Mouse (Mus musculus): ENCODE results near the gene Mocs3. TPM values are rescaled to one million over a fixed set of nuclear protein-coding genes. Genes with fewer than 3 reads are reported as not detected.

The Mocs3 gene
- total and polyA plus RNA-seq, 2 experiments from 2014 or later: 7.4 to 19.3 TPM

DNA sequence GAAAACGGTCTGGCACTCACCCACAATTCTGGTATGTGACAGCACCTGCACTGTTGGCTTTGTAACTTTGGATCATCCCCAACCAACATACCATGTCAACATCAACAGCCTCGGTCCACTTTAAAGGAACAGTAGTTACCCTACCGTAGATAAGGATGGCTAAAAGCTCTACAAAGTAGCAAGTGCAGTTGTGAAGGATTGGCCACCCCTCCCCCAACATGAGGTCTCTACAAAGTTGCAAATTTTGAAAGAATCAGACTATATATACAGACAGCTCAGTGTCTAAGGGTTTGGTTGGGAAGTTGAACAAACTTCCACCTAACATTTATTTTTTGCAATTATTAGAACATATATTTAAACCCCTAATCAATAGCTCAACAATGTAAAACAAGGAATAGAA lies 22.5 kb upstream of the Mocs3 start:
- Histone ChIP-seq H3K4me1 (ENCODE audit: insufficient read depth, low read length) (peaks cover 14% of the 10 kb centered on the region), H3K9me3 (ENCODE audit: low read length) (no peaks in the 10 kb centered on the region), H3K27ac (ENCODE audit: low read depth, low read length) (peak overlapping the region; percentile 96), H3K36me3 (ENCODE audit: insufficient read depth, low read length) (peaks cover 23% of the 10 kb centered on the region), H3K27me3 (ENCODE audit: insufficient read depth, low read length) (no peaks in the 10 kb centered on the region), H3K4me3 (ENCODE audit: low read depth, low read length) (peak overlapping the region; percentile 76; the same call in 1 of the 2 replicates), H3K9ac (replicated peaks; ENCODE audit: low read length, poor library complexity, severe bottlenecking) (no peak overlapping the region), H3K4me2 (ENCODE audit: low read depth, low read length, poor library complexity, severe bottlenecking) (peak overlapping the region; percentile 62; the same call in 1 of the 2 replicates)
- no peak for TF ChIP-seq CTCF (IDR thresholded peaks at IDR 0.05)
- ATAC-seq (ENCODE audit: low FRiP score): no peak
- WGBS: 93% methylated on average over 3 of the region's 3 CpGs
- DNase-seq (ENCODE audit: low spot score): no peak

- H3K9ac ChIP-seq (replicated peaks; ENCODE audit: low read length, poor library complexity, severe bottlenecking): no peak overlapping the region
- no peaks in the 10 kb centered on the region for H3K27me3 ChIP-seq (ENCODE audit: insufficient read depth, low read length)
- H3K27ac ChIP-seq (ENCODE audit: low read depth, low read length): no peak overlapping the region
- no peaks in the 10 kb centered on the region for H3K9me3 ChIP-seq (ENCODE audit: low read length)
- no peaks in the 10 kb centered on the region for H3K4me1 ChIP-seq (ENCODE audit: insufficient read depth, low read length)
- no peak for ATAC-seq (ENCODE audit: low FRiP score)
- WGBS: 45% methylated on average over 5 of the region's 5 CpGs
- H3K4me2 ChIP-seq (ENCODE audit: low read depth, low read length, poor library complexity, severe bottlenecking): no peak overlapping the region
- DNase-seq (ENCODE audit: low spot score): no peak
- peaks cover 34% of the 10 kb centered on the region for H3K36me3 ChIP-seq (ENCODE audit: insufficient read depth, low read length)
- H3K4me3 ChIP-seq (ENCODE audit: low read depth, low read length): no peak overlapping the region
- peak; percentile 40 for TF ChIP-seq CTCF (IDR thresholded peaks at IDR 0.05)
Observed at GRCm38 (mm10) chr2:168213788-168214397, 16.5 kb upstream of the Mocs3 start.

GRCm38 (mm10) chr2:168223326-168223725 lies 7.1 kb upstream of the Mocs3 start:
- no peaks in the 10 kb centered on the region for H3K4me1 ChIP-seq (ENCODE audit: insufficient read depth, low read length)
- no peaks in the 10 kb centered on the region for H3K27me3 ChIP-seq (ENCODE audit: insufficient read depth, low read length)
- ATAC-seq (ENCODE audit: low FRiP score) (no peak), DNase-seq (ENCODE audit: low spot score) (no peak)
- H3K27ac ChIP-seq (ENCODE audit: low read depth, low read length): no peak overlapping the region
- no peak for TF ChIP-seq CTCF (IDR thresholded peaks at IDR 0.05)
- 87% methylated on average over 6 of the region's 6 CpGs for WGBS
- H3K36me3 ChIP-seq (ENCODE audit: insufficient read depth, low read length): peaks cover 49% of the 10 kb centered on the region
- H3K4me2 ChIP-seq (ENCODE audit: low read depth, low read length, poor library complexity, severe bottlenecking): no peak overlapping the region
- H3K9ac ChIP-seq (replicated peaks; ENCODE audit: low read length, poor library complexity, severe bottlenecking): no peak overlapping the region
- no peaks in the 10 kb centered on the region for H3K9me3 ChIP-seq (ENCODE audit: low read length)
- no peak overlapping the region for H3K4me3 ChIP-seq (ENCODE audit: low read depth, low read length)

DNA sequence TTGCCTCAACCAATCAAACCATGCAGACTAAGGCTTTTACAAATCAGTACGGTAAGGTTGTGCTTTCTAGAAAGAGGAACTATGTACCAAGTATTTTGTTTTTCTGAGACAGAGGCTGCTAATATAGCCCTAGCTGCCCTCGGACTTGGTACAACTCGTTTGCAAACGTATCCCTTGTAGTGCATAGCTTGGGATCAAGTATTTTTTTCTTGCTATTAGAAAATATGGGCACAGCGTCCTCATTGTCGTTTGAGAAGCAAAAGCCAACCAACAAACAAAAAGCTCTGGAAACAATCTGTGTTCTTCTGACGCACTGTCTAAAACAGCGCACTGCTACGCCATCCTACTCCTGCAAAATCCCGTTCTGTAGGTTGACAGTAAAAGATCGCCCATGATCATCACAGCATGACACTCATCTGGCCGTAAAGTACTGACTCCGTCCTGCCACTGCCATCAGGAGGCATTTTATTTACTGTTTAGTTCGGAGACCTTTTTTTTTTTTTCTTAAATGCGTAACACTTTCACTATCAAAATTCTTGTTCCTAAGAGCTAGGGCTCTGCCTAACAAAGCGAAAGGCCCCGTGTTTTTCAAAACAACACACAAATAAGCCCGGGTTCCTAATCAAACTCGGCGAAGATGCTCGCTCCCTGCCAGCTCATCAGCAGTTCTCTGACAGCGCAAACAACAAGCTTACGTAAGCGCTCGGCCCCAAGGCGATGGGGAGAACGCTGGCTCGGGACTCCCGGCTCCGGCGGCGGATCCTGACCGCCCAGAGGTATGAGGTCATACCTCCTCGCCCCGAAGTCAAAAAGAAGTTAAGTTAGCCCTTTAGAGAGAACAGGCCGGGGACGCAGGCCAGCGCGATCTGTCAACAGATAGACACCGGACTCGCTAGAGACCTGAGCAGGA lies 1.1 kb upstream of the Mocs3 start:
- Histone ChIP-seq H3K36me3 (ENCODE audit: insufficient read depth, low read length) (peaks cover 20% of the 10 kb centered on the region; the same call in 1 of the 2 replicates), H3K9ac (replicated peaks; ENCODE audit: low read length, poor library complexity, severe bottlenecking) (peak overlapping the region; percentile 92), H3K27me3 (ENCODE audit: insufficient read depth, low read length) (no peaks in the 10 kb centered on the region), H3K27ac (ENCODE audit: low read depth, low read length) (peak overlapping the region; percentile 91; the same call in 1 of the 2 replicates), H3K4me3 (ENCODE audit: low read depth, low read length) (peak overlapping the region; percentile 99), H3K4me2 (ENCODE audit: low read depth, low read length, poor library complexity, severe bottlenecking) (peak overlapping the region; percentile 98), H3K4me1 (ENCODE audit: insufficient read depth, low read length) (peaks cover 11% of the 10 kb centered on the region), H3K9me3 (ENCODE audit: low read length) (no peaks in the 10 kb centered on the region)
- TF ChIP-seq CTCF (IDR thresholded peaks at IDR 0.05): no peak
- ATAC-seq (ENCODE audit: low FRiP score) (no peak), DNase-seq (ENCODE audit: low spot score) (no peak)
- 21% methylated on average over 41 of the region's 41 CpGs for WGBS

- peaks cover 11% of the 10 kb centered on the region for H3K4me1 ChIP-seq (ENCODE audit: insufficient read depth, low read length)
- peaks cover 8% of the 10 kb centered on the region; the same call in 1 of the 2 replicates for H3K36me3 ChIP-seq (ENCODE audit: insufficient read depth, low read length)
- TF ChIP-seq CTCF (IDR thresholded peaks at IDR 0.05): no peak
- ATAC-seq (ENCODE audit: low FRiP score) (peak; percentile 74), DNase-seq (ENCODE audit: low spot score) (peak; percentile 19)
- H3K9me3 ChIP-seq (ENCODE audit: low read length): no peaks in the 10 kb centered on the region
- no peaks in the 10 kb centered on the region for H3K27me3 ChIP-seq (ENCODE audit: insufficient read depth, low read length)
- H3K4me3 ChIP-seq (ENCODE audit: low read depth, low read length): peak overlapping the region; percentile 99
- WGBS: 5% methylated on average over 92 of the region's 105 CpGs
- peak overlapping the region; percentile 92 for H3K9ac ChIP-seq (replicated peaks; ENCODE audit: low read length, poor library complexity, severe bottlenecking)
- peak overlapping the region; percentile 98 for H3K4me2 ChIP-seq (ENCODE audit: low read depth, low read length, poor library complexity, severe bottlenecking)
- H3K27ac ChIP-seq (ENCODE audit: low read depth, low read length): peak overlapping the region; percentile 91
Observed at GRCm38 (mm10) chr2:168230773-168231470, 500 bp downstream of the Mocs3 start.

Measured in midbrain, postnatal 0 days (tissue).